Mouse (Mus musculus) limb, embryonic 14.5 days (tissue): ENCODE measurements at regions not wholly inside any gene's neighbourhood (a gene's known extent, or its start where the extent isn't known, plus 50 kb on each side); places are given as distances from the start of the nearest gene placed in this dataset.
"Not testable (repeated sequence)": the region's sequence is repeated elsewhere in the genome, so short reads cannot be mapped to it uniquely, and the experiment has no call there.

Experiments used
- ATAC-seq: fragments of 200-750 bp; cut with Nextera tagmentation; 2 replicates; pipeline ENCODE4 v1.8.0; 2017; ENCODE audit warnings: low read depth, moderate number of reproducible peaks, moderate TSS enrichment; ENCODE audit not compliant: low FRiP score
- DNase-seq: peaks from one replicate; pipeline ENCODE4 v3.0.0-alpha.2; 2015; ENCODE audit warnings: low spot score
- H3K27ac ChIP-seq: fragments of 300-500 bp; sonication (generic); replicated peaks from 2 replicates; pipeline ENCODE4 v1.5.1; 2014; ENCODE audit warnings: low read depth, mild to moderate bottlenecking, low read length, moderate library complexity, mixed read lengths
- H3K27me3 ChIP-seq: fragments of 300-500 bp; sonication (generic); 2 replicates; pipeline ENCODE4 v1.6.1; 2014; ENCODE audit warnings: low read length, mixed read lengths; ENCODE audit not compliant: control insufficient read depth, insufficient read depth
- H3K36me3 ChIP-seq: fragments of 300-500 bp; sonication (generic); 2 replicates; pipeline ENCODE4 v1.6.1; 2014; ENCODE audit warnings: mild to moderate bottlenecking, low read length, moderate library complexity, mixed read lengths; ENCODE audit not compliant: control insufficient read depth, insufficient read depth
- H3K4me1 ChIP-seq: fragments of 300-500 bp; sonication (generic); 2 replicates; pipeline ENCODE4 v1.6.1; 2014; ENCODE audit warnings: antibody characterized with exemption, low read length, mixed read lengths; ENCODE audit not compliant: control insufficient read depth, insufficient read depth
- H3K4me2 ChIP-seq: fragments of 300-500 bp; sonication (generic); replicated peaks from 2 replicates; pipeline ENCODE4 v1.6.1; 2014; ENCODE audit warnings: low read depth, mild to moderate bottlenecking, low read length, moderate library complexity; ENCODE audit not compliant: severe bottlenecking
- H3K4me3 ChIP-seq: fragments of 300-500 bp; sonication (generic); replicated peaks from 2 replicates; pipeline ENCODE4 v1.5.1; 2014; ENCODE audit warnings: low read length
- H3K9ac ChIP-seq: fragments of 300-500 bp; sonication (generic); 2 replicates; pipeline ENCODE4 v1.6.1; 2014; ENCODE audit warnings: mild to moderate bottlenecking, low read depth, low read length, moderate library complexity; ENCODE audit not compliant: severe bottlenecking
- H3K9me3 ChIP-seq: fragments of 300-500 bp; sonication (generic); 2 replicates; pipeline ENCODE4 v1.6.1; 2016; ENCODE audit warnings: low read length; ENCODE audit not compliant: control insufficient read depth
- WGBS: fragments of 180-500 bp; shearing (Covaris S2); extraction: QIAGEN DNeasy Blood & Tissue Kit; methylation state at CpG from one replicate; pipeline ENCODE4 v1.1.7; 2014; 5-methylcytosine and 5-hydroxymethylcytosine counted together

DNA sequence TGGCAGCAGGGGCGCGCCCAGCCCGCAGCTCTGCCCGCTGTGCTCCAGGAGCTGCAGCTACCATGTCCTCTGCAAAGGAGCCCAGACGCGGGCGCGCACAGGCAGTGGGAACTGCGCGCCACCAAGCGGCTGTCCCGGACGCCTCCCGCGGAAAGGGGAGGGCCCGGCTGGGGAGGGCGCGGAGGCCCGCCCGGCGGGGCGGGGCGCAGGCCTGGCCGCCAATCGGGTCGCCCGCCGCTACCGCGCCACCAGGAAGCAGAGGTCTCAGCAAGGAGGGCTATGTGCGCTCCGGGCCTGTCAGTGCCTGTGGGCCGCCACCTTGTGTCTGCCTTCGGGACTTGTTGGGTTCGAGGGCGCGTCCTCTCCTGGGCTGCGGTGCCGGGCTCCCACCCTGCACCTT is 367.0 kb upstream of the Ywhaq start:
- DNase-seq = peak; percentile 22
- H3K9me3 ChIP-seq, H3K27me3 ChIP-seq, H3K36me3 ChIP-seq, H3K4me1 ChIP-seq, H3K27ac ChIP-seq: not testable (repeated sequence)
- Histone ChIP-seq H3K4me2 (peak overlapping the region; percentile 41), H3K9ac (peak overlapping the region; percentile 40; the same call in 1 of the 2 replicates), H3K4me3 (peak overlapping the region; percentile 39)
- WGBS = 1% methylated on average over 18 of the region's 39 CpGs
- peak; percentile 71; the same call in 1 of the 2 replicates for ATAC-seq

DNA sequence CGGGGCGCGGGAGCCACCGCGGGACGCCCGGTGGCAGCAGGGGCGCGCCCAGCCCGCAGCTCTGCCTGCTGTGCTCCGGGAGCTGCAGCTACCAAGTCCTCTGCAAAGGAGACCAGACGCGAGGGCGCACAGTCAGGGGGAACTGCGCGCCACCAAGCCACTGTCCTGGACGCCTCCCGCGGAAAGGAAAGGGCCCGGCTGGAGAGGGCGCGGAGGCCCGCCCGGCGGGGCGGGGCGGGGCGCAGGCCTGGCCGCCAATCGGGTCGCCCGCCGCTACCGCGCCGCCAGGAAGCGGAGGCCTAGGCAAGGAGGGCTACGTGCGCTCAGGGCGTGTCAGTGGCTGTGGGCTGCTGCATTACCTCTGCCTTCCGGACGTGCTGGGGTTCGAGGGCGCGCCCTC is 361.3 kb upstream of the Ywhaq start:
- not testable (repeated sequence) for DNase-seq

DNA sequence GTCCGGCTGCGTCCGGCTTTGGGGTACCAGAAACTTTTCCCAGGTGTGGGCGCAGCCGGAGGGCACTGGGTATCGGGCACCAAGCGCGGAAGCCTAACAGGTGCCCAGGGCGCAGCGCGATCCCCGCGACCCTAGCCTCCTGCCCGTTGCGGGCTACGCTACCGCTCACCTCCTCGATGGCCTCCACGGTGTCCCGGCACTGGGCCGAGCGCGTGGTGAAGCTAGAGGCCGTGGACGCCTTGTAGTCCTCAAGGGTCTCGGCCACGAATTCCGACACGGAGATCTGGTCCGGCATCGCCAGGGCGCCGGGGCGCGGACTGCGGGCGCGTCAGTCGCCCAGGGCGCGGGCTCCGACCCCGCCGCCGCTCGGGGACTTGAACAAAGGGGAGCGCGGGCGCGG is 360.9 kb upstream of the Ywhaq start:
- H3K4me2 ChIP-seq, DNase-seq, H3K36me3 ChIP-seq, ATAC-seq, H3K9ac ChIP-seq, H3K4me1 ChIP-seq, H3K27me3 ChIP-seq, H3K27ac ChIP-seq, H3K9me3 ChIP-seq: not testable (repeated sequence)
- 32% methylated on average over 28 of the region's 50 CpGs for WGBS
- H3K4me3 ChIP-seq = peak overlapping the region; percentile 19; the same call in 1 of the 2 replicates

More for the DNA sequence above, 361.3 kb upstream of the Ywhaq start:
- 12% methylated on average over 6 of the region's 45 CpGs for WGBS
- not testable (repeated sequence) for H3K9me3 ChIP-seq, ATAC-seq, H3K36me3 ChIP-seq, H3K4me1 ChIP-seq, H3K9ac ChIP-seq, H3K27ac ChIP-seq, H3K4me2 ChIP-seq, H3K27me3 ChIP-seq
- peak overlapping the region; percentile 19; the same call in 1 of the 2 replicates for H3K4me3 ChIP-seq

DNA sequence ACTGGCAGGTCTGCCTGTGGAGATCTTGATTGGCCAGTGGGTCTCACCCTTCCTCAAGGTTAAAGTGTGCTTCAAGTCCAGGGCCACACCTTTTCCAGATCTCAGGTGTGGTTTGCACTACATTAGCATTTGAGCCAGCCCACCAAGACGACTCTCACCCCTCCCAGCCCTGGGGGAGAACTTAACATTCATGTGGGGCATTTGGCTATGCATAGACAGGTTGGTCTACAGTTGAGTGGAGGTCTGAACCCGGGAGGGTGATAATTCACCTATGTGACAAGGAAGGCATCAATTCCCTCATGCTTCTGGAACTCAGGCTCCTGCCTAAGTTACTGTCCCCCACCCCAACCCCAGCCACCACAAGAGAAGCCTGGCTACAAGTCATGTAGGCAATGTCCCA is 350.3 kb upstream of the Ywhaq start:
- ATAC-seq, DNase-seq, H3K4me2 ChIP-seq, H3K4me1 ChIP-seq, H3K27ac ChIP-seq, H3K9me3 ChIP-seq, H3K36me3 ChIP-seq, H3K27me3 ChIP-seq, H3K9ac ChIP-seq, H3K4me3 ChIP-seq: not testable (repeated sequence)
- WGBS = 74% methylated on average over 2 of the region's 2 CpGs
